Mouse (Mus musculus) liver, embryonic 14.5 days (tissue): ENCODE data around the gene Lipt2.

Experiments used
- CTCF ChIP-seq: IDR thresholded peaks from 2 replicates; pipeline ENCODE4 v1.5.1; 2016; ENCODE audit warnings: antibody characterized with exemption, low read depth, control low read depth
- EP300 ChIP-seq: IDR thresholded peaks from 2 replicates; pipeline ENCODE4 v1.6.1; 2016; ENCODE audit warnings: antibody characterized with exemption, low read depth

DNA sequence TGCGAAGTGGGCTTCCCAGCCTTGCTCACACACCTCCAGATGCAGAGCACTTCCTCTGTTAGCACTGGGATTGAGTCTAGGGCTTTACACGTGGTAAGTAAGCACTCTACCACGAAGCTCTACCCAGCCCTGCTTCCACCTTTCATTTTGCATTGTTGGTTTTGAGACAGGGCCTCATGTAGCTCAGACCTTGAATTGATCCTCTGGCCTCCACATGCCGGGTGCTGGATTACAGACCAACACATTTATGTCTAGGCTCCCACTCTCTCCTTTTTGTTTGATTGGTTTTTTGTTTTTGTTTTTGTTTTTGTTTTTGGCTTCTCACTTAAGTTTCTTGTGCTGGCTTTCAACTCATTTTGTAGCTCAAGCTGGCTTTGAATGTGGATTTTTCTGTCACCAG lies 11.7 kb downstream of the Lipt2 start:
- no peak for TF ChIP-seq CTCF
- TF ChIP-seq EP300 = no peak
